Mouse (Mus musculus) layer of hippocampus, adult 11-12 months (tissue): ENCODE measurements around the gene Gm8978.
A peak's percentile ranks its signal among the peaks of the same experiment; 100 is the strongest.
"Not testable (repeated sequence)": the region's sequence is repeated elsewhere in the genome, so short reads cannot be mapped to it uniquely, and the experiment has no call there.

Source experiments
- DNase-seq: peaks from one replicate; pipeline ENCODE4 v3.0.0; 2022; ENCODE audit warnings: low spot score

Gene Gm8978

DNA sequence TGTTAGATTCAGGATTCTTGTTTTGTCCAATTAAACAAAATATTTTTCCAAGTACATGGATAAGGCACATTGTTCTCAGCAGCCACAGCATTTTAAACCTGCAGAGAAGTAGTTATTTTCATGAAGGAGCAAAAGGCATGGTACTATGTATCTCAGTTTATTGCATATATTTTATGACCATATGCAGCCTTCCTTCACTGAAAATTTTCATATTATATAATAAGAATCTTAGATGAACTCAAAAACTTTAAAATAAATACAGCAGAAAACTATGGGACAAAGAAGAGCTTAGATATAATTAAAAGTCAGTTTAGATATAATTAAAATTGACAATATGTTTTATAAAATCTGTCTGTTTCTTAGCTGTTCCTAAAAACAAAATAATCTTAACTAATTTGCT is at the start of gene Gm8978:
Gene Gm8978, minus strand, starts transcription at position 101 of the 400 bp plus-strand sequence.
- not testable (repeated sequence) for DNase-seq

DNA sequence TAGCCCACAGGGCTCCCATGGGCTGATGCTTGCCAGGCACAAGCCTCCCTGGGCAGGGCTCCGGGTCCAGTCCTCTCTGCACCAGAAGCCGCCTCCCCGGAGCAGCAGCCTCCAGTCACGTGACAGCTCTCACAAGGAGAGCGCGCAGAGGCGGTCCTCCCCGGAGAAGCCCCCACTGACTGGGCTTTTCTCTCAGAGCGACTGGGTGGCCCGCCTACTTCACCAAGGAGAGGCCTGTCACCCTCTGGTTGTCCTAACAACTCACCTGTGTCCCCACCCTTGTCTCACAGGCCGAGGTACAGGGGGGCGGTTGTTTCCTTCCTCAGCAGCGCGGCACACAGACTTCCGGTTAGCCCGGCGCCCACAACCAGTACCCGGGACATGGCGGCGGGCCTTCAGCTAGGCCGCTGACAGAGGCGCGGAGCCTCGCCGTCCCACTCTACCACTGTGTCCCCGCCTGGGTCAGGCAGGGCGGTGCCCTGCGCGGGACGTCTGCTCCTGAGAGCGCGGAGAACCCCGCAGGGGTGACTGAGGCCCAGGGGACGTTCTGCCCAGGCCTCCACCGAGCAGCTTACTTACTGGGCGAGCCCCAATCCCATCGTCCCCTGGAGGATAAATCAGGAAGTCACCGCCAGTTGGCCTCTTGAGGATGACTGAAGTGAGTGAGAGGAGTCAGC is 35.3 kb downstream of the Gm8978 start:
- peak; percentile 47 for DNase-seq

DNA sequence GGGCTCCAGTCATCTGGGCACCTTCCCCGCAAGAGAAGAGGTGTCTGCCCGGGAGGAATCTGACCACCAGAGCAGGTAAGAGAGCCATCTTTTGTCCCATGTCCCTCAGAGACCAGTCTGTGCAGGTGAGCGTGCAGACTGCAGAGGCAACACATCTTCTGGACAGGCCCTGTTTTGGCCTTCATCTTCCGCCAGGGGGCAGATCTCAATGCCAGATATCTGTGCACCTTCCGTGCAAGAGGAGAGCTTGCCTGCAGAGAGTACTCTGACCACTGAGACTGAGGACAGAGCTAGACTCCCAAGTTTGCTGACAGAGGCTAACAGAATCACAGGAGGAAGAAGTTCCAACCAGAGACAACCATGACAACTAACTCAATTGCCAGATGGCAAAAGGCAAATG is 56.5 kb downstream of the Gm8978 start:
- not testable (repeated sequence) for DNase-seq
